Mouse (Mus musculus): ENCODE results near the gene Rsph9.

Rsph9 gene

DNA sequence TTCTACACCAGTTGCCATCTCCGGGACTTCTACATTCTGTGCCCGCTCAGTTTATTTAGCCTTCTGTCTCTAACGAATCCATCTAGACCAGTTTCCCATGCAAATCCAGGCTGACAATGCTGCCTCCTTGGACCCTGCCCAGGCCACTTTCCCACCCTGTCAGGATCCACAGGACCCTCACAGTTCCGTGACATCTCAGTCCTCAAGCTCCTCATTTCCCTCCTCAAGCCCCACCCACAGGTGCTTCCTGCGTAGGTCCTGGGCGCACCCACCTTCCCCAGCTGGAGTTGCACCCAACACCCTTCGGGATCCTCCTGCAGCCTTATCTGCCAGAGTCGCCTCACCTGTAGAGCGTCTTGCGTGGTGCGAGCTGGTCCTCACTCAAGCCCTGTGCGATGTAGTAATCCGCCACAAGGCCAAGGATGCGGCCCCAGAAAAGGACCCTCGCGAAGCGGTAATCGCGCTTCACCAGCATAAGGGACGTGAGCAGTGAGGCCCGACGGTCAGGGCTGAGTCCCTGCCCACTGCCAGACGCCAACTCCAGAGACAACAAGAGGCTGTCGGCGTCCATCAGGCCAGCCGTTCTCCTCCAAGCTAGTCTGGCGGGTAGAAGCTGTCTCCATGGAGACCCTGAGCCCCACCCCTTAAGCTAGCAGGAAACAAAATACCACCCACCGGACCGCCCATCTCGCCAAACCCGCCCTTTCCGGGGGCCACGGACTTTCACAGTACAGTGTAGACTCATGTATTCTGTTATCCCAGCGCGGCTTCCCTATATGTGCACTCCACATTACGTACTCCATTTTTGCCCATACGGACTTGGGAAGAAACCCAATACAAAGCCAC lies at the start of gene Rsph9:
Rsph9 (minus strand) TSS at position 639 of the 846 bp plus-strand sequence.
- TF ChIP-seq CTCF (conservative IDR thresholded peaks at IDR 0.05; ENCODE audit: low read length), result no peak
- TF ChIP-seq NANOG (IDR thresholded peaks at IDR 0.05; ENCODE audit: borderline replicate concordance, low read length), result no peak
- no peak for TF ChIP-seq POU5F1 (IDR thresholded peaks at IDR 0.05; ENCODE audit: borderline replicate concordance, low read length)
- Histone ChIP-seq H3K4me3 (replicated peaks; ENCODE audit: low read length) (peak within 1 kb of the TSS; percentile 74), H3K4me1 (replicated peaks; ENCODE audit: low read depth, low read length) (peaks cover 40% of the 10 kb centered on the region), H3K27me3 (ENCODE audit: insufficient read depth, low read length) (peaks cover 6% of the 10 kb centered on the region; the same call in 1 of the 2 replicates), H3K9me3 (ENCODE audit: low read length) (no peaks in the 10 kb centered on the region), H3K36me3 (ENCODE audit: insufficient read depth, low read length) (peaks cover 26% of the 10 kb centered on the region)

DNA sequence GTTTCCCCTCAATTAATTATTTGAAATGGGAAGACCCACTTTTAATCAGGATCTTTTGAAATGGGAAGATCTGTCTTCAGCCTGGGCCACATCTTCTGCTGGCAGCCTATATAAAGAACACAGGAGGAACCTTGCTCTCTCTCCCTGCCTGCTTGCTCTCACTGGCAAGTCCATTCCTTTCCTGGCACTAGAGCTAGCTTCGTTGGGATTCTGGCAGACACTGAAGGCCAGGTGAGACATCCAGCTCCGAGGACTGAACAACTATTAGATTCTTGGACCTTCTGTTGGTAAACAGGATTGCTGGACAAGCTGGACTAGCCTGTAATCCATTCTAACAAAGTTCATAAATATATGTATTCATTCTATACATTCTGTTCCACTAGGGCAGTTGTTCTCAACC lies 44.8 kb upstream of the Rsph9 start:
- Histone ChIP-seq H3K36me3 (ENCODE audit: insufficient read depth, low read length) (peaks cover 93% of the 10 kb centered on the region), H3K27me3 (ENCODE audit: insufficient read depth, low read length) (no peaks in the 10 kb centered on the region), H3K4me3 (replicated peaks; ENCODE audit: low read length) (no peak overlapping the region), H3K9me3 (ENCODE audit: low read length) (no peaks in the 10 kb centered on the region), H3K4me1 (replicated peaks; ENCODE audit: low read depth, low read length) (peaks cover 8% of the 10 kb centered on the region)
- TF ChIP-seq NANOG (IDR thresholded peaks at IDR 0.05; ENCODE audit: borderline replicate concordance, low read length) (no peak), CTCF (conservative IDR thresholded peaks at IDR 0.05; ENCODE audit: low read length) (no peak), POU5F1 (IDR thresholded peaks at IDR 0.05; ENCODE audit: borderline replicate concordance, low read length) (no peak)

DNA sequence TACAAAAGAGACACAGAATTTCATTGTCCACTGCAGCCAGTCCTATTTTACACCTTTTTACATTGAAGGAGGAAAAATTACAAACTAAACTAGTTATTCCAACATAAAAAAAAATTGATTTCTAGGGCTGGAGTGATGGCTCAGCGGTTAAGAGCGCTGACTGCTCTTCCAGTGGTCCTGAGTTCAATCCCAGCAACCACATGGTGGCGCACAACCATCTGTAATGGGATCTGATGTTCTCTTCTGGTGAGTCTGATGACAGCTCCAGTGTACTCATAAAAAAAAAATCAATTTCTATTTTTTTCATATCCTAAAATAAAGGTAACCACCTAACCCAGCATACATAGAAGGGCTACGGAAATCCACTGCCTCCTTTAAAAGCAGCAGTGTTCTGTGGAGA lies 38.3 kb upstream of the Rsph9 start:
- Histone ChIP-seq H3K4me3 (replicated peaks; ENCODE audit: low read length) (no peak overlapping the region), H3K36me3 (ENCODE audit: insufficient read depth, low read length) (peaks cover 97% of the 10 kb centered on the region), H3K9me3 (ENCODE audit: low read length) (no peaks in the 10 kb centered on the region), H3K27me3 (ENCODE audit: insufficient read depth, low read length) (no peaks in the 10 kb centered on the region), H3K4me1 (replicated peaks; ENCODE audit: low read depth, low read length) (peaks cover 11% of the 10 kb centered on the region)
- TF ChIP-seq CTCF (conservative IDR thresholded peaks at IDR 0.05; ENCODE audit: low read length), result no peak; the same call in none of the 2 replicates
- no peak for TF ChIP-seq NANOG (IDR thresholded peaks at IDR 0.05; ENCODE audit: borderline replicate concordance, low read length)
- TF ChIP-seq POU5F1 (IDR thresholded peaks at IDR 0.05; ENCODE audit: borderline replicate concordance, low read length), result no peak

DNA sequence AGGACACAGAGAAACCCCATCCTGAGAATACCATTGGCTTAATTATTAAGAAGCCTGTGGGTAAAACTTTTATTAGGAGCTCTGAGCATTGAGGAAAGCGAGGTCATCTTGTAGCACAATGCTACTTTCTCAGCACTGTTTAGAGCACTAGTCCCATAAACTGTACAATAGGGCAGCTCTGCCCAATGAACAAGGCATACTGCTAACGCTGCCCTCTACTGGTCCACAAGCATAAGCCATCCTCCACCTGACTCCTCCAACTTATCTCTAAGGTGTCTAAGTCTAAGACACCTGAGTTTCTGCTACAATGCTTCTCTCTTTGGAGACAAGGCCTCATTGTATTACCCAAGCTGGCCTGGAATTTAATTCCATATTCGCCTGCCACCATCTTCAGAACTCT lies 26.5 kb upstream of the Rsph9 start:
- Histone ChIP-seq H3K4me3 (replicated peaks; ENCODE audit: low read length) (no peak overlapping the region), H3K9me3 (ENCODE audit: low read length) (no peaks in the 10 kb centered on the region), H3K4me1 (replicated peaks; ENCODE audit: low read depth, low read length) (peaks cover 43% of the 10 kb centered on the region), H3K27me3 (ENCODE audit: insufficient read depth, low read length) (no peaks in the 10 kb centered on the region), H3K36me3 (ENCODE audit: insufficient read depth, low read length) (peaks cover 87% of the 10 kb centered on the region)
- TF ChIP-seq NANOG (IDR thresholded peaks at IDR 0.05; ENCODE audit: borderline replicate concordance, low read length) (no peak), CTCF (conservative IDR thresholded peaks at IDR 0.05; ENCODE audit: low read length) (peak; percentile 59)

DNA sequence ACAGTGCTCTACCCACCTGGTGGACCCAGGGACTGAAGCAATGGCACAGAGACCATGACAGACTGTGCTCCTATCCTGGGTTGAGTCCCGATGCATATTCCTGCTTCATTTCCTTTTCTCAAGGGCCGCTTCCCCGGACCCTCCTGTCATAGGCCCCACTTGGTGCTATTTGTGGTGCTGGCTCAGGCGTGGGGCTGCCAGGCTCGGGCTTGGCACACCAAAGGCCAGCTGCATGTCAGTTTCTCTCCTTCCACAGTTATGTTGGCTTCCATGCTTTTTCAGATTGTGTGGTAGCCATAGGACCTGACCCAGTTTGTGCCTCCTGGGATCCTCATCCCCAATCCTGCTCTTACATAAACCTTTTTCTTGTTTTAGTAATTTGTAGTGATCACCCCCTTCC lies 24.8 kb upstream of the Rsph9 start:
- no peaks in the 10 kb centered on the region for H3K9me3 ChIP-seq (ENCODE audit: low read length)
- TF ChIP-seq NANOG (IDR thresholded peaks at IDR 0.05; ENCODE audit: borderline replicate concordance, low read length) (no peak), CTCF (conservative IDR thresholded peaks at IDR 0.05; ENCODE audit: low read length) (no peak), POU5F1 (IDR thresholded peaks at IDR 0.05; ENCODE audit: borderline replicate concordance, low read length) (no peak)
- H3K4me1 ChIP-seq (replicated peaks; ENCODE audit: low read depth, low read length), result peaks cover 61% of the 10 kb centered on the region
- H3K4me3 ChIP-seq (replicated peaks; ENCODE audit: low read length), result no peak overlapping the region
- H3K27me3 ChIP-seq (ENCODE audit: insufficient read depth, low read length), result no peaks in the 10 kb centered on the region
- peaks cover 96% of the 10 kb centered on the region for H3K36me3 ChIP-seq (ENCODE audit: insufficient read depth, low read length)

DNA sequence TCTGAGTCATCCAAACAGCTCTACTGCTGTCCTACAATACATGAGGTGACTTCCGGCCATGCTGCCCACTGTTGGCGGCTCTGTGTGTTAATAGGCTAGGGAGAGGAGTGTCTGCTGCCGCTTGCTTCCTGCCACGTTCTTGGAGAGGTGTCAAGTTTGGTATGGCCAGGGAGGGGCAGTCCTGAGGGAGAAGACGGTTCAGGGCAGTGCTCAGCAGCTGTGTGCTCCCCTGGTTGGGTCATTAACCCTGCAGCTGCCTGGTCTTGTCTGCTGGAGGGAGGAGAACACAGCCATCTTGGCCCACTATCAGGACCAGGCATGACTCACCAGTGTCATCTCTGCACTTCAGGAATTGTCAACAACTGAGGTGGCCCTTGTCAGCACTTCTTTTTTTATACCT lies 24.3 kb upstream of the Rsph9 start:
- TF ChIP-seq CTCF (conservative IDR thresholded peaks at IDR 0.05; ENCODE audit: low read length), result no peak
- no peak for TF ChIP-seq NANOG (IDR thresholded peaks at IDR 0.05; ENCODE audit: borderline replicate concordance, low read length)
- TF ChIP-seq POU5F1 (IDR thresholded peaks at IDR 0.05; ENCODE audit: borderline replicate concordance, low read length), result no peak
- Histone ChIP-seq H3K9me3 (ENCODE audit: low read length) (no peaks in the 10 kb centered on the region), H3K36me3 (ENCODE audit: insufficient read depth, low read length) (peaks cover 96% of the 10 kb centered on the region), H3K4me3 (replicated peaks; ENCODE audit: low read length) (no peak overlapping the region), H3K4me1 (replicated peaks; ENCODE audit: low read depth, low read length) (peaks cover 61% of the 10 kb centered on the region), H3K27me3 (ENCODE audit: insufficient read depth, low read length) (no peaks in the 10 kb centered on the region)

DNA sequence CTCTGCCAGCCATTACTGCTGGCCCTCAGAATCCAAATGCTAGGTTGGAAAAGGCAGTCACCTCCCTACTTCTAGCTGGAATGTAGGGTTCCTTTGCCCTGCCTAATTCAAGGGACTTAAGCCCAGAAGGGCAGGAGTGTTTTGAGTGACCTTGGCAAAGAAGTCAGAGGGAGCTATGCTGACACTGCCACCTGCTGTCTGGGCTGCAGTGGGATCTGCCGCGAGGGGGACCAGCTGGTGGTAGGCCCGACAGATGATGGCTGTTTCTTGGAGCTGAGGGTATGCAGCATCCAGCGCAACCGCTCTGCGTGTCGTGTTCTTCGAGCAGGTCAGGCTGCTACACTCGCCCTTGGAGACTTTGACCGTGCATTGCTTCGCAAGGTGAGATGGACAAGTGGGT lies 23.0 kb upstream of the Rsph9 start:
- Histone ChIP-seq H3K9me3 (ENCODE audit: low read length) (no peaks in the 10 kb centered on the region), H3K27me3 (ENCODE audit: insufficient read depth, low read length) (no peaks in the 10 kb centered on the region), H3K36me3 (ENCODE audit: insufficient read depth, low read length) (peaks cover 85% of the 10 kb centered on the region), H3K4me1 (replicated peaks; ENCODE audit: low read depth, low read length) (peaks cover 69% of the 10 kb centered on the region), H3K4me3 (replicated peaks; ENCODE audit: low read length) (no peak overlapping the region)
- TF ChIP-seq POU5F1 (IDR thresholded peaks at IDR 0.05; ENCODE audit: borderline replicate concordance, low read length), result no peak
- no peak for TF ChIP-seq NANOG (IDR thresholded peaks at IDR 0.05; ENCODE audit: borderline replicate concordance, low read length)
- TF ChIP-seq CTCF (conservative IDR thresholded peaks at IDR 0.05; ENCODE audit: low read length), result peak; percentile 18; the same call in 1 of the 2 replicates

DNA sequence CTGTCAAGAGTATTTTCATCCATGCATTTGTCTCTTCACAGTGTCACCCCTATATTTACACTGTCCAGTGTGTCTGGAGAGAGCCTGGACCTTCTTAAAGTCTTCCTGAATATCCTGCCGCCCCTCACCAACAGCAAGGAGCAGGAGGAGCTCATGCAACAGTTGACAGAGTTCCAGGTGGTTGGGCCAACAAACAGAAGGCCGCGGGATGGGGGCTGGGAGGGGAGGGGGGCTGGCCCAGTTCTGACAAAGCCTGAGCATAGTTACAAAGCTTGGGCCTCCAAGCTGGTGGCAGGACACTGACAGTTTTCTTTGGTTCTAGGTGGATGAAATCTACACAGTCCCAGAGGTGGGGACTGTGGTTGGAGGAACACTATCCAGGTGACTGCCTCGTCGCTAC lies 22.3 kb upstream of the Rsph9 start:
- H3K27me3 ChIP-seq (ENCODE audit: insufficient read depth, low read length), result no peaks in the 10 kb centered on the region
- H3K9me3 ChIP-seq (ENCODE audit: low read length), result no peaks in the 10 kb centered on the region
- H3K4me3 ChIP-seq (replicated peaks; ENCODE audit: low read length), result no peak overlapping the region
- no peak for TF ChIP-seq NANOG (IDR thresholded peaks at IDR 0.05; ENCODE audit: borderline replicate concordance, low read length)
- TF ChIP-seq POU5F1 (IDR thresholded peaks at IDR 0.05; ENCODE audit: borderline replicate concordance, low read length), result no peak
- TF ChIP-seq CTCF (conservative IDR thresholded peaks at IDR 0.05; ENCODE audit: low read length), result no peak
- peaks cover 76% of the 10 kb centered on the region for H3K4me1 ChIP-seq (replicated peaks; ENCODE audit: low read depth, low read length)
- H3K36me3 ChIP-seq (ENCODE audit: insufficient read depth, low read length), result peaks cover 78% of the 10 kb centered on the region

All from E14TG2a.4 (cell line).